Mouse (Mus musculus) gastrocnemius, adult 18-20 months (tissue): ENCODE measurements at regions not wholly inside any gene's neighbourhood (a gene's known extent, or its start where the extent isn't known, plus 50 kb on each side); places are given as distances from the start of the nearest gene placed in this dataset.

Experiments used
- DNase-seq: peaks from one replicate; pipeline ENCODE4 v3.0.0; 2021; ENCODE audit warnings: low spot score

DNA sequence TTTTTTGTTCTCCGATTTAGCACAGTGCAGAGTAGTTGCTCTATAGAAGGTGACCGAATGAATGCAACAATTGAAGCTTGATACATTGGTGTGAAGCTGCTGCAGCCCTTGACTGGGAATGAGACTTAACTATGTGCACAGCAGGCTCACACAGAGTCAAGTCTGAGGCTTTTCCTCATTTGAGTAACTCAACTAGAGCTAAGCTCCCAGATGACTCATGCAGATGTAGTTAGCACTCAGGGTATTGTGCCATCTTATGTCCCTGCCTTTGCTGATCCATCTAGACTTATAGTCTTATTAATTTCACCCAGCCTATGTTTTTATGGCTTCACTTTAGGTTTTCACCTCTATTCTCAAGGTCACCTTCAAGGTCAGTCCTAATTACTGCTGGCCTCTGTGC is 152.8 kb upstream of the Pgrmc2 start:
- no peak for DNase-seq

DNA sequence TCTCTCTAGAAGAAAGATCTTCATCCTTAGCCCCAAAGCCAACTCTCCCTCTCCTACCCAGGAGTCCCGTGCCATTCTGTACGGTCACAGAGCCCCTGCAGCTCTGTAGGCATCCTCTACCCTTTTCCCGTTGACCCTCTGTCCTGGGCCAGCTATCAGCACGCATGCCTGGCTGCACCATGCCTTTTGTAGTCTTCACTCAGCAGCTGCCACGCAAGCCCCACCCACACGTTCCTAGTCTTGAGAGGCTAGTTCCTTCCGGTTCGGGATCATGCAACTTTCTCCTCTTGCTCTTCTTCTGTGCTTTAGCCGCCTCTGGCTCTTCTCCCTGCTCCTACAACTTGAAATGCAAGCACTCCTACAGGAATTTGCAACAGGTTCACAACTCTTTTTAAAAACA is 152.1 kb upstream of the Pgrmc2 start:
- no peak for DNase-seq

- no peak for DNase-seq
Measured at GRCm38 (mm10) chr3:41234191-41234590, 151.3 kb upstream of the Pgrmc2 start.

- DNase-seq: no peak
Measured at GRCm38 (mm10) chr3:41233439-41233838, 150.6 kb upstream of the Pgrmc2 start.

GRCm38 (mm10) chr3:41230961-41231377 is 148.1 kb upstream of the Pgrmc2 start:
- no peak for DNase-seq

DNA sequence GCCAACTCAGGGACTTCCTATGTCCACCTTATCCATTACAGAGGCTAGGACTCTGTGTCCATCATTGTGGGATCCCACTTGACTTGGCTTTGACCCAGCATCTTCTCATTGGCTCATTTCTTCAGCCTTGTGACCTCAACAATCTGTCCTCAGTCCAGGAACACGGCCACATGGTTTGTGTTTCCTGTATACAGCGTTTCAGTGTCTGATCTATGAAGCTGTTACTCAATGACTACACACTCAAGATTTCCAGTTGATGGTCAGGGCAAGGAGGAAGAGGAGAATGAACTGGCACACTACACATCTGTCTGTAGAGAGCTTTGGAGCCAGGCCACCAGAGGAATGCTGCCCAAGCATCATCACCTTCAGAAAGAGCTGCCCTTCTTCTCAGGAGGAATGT is 146.6 kb upstream of the Pgrmc2 start:
- no peak for DNase-seq

DNA sequence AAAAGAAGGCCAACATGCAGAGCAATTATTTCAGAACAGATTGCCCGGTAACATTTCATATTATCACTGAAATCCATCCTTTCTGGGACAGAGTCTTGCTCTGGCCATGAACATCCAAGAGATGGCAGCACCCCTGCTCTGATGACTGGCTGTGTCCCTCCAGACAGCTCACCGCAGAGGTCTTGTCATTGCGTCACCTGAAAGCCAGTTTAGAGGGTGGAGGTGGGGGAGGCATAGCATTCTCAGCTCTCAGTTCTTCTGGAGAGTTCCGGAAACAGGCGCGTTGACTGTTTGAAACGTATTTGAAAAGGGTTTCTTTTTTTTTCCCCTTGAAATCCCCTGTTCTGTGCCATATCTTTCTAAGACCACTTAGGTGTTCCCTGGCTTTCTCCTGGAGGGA is 145.7 kb upstream of the Pgrmc2 start:
- DNase-seq: peak; percentile 59

GRCm38 (mm10) chr3:41220746-41221145 is 137.9 kb upstream of the Pgrmc2 start:
- no peak for DNase-seq

- no peak for DNase-seq
Measured at GRCm38 (mm10) chr3:41217770-41218169, 134.9 kb upstream of the Pgrmc2 start.

- peak; percentile 9 for DNase-seq
Measured at GRCm38 (mm10) chr3:41213533-41213932, 130.7 kb upstream of the Pgrmc2 start.

DNA sequence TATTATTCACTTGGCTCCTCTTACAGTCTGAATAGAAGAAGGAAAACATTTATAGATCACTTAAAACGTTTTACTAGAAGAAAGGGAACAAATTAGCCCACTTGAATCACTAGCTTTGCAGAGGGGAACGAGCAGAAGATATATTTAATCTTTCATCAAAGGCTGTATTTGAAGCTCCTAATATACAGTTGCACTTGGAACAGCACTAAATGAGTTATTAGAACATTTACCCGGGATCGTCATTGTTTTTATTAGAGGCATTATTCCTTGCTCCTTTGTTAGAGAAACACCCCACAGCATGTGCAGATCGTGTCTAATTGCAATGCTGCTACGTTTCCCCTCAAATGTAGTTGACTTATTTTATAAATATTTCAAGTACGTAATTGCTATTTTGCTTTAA is 127.5 kb upstream of the Pgrmc2 start:
- no peak for DNase-seq

GRCm38 (mm10) chr3:41202895-41203294 is 120.0 kb upstream of the Pgrmc2 start:
- no peak for DNase-seq

DNA sequence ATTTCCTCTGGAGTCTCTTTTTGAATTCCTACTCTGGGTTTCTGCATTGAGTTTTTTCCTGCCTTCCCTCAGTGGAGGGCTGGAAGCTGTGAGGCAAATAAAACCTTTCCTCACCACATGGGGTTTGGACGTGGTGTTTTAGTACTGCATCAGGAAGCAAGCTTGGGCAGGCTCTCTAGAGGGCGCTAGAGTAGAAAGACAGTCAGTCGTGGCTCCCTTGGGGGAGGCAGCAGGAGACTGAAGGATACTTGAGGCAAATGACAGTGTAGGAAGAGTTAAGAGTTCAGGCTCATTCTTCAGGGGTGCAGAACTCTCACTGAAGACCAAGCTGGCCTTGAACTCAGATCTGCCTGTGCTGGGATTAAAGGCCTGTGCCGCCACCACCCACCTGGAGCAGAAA is 118.9 kb upstream of the Pgrmc2 start:
- peak; percentile 16 for DNase-seq

- no peak for DNase-seq
Measured at GRCm38 (mm10) chr3:41200026-41200425, 117.2 kb upstream of the Pgrmc2 start.

DNA sequence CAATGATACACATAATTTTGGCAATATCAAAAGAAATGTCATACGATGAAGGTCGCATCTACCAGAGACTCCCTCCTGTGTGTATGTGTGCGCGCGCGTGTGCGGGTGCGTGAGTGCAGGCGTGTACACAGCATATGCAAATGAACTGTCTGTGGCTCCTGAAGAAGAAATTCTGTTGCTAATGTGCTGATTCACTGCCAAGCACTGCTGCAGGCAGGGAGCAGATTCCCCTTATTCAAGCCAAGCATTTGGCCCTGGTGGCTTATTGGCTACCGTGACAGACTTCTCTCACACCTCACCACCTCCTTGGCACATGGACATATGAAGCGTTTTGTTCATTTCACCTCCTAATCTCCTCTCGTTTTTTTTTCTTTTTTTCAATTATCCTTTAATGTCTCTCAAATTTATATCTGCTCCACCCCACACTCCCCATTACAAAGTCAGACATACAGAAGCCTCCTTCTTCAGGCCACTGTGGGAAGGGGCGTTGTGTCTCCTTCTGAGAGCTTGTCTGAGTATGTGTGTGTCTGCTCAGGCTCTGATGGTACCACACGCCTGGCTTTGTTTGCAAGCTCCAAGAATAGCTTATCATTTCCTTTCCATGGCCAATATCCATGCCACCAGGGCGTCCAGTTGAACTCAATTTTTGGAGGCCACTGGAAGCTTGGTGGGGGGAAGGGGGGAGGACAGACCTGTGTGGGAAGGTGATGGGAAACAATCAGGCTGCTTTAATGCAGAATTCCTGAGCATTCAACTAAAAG is 115.5 kb upstream of the Pgrmc2 start:
- no peak for DNase-seq

DNA sequence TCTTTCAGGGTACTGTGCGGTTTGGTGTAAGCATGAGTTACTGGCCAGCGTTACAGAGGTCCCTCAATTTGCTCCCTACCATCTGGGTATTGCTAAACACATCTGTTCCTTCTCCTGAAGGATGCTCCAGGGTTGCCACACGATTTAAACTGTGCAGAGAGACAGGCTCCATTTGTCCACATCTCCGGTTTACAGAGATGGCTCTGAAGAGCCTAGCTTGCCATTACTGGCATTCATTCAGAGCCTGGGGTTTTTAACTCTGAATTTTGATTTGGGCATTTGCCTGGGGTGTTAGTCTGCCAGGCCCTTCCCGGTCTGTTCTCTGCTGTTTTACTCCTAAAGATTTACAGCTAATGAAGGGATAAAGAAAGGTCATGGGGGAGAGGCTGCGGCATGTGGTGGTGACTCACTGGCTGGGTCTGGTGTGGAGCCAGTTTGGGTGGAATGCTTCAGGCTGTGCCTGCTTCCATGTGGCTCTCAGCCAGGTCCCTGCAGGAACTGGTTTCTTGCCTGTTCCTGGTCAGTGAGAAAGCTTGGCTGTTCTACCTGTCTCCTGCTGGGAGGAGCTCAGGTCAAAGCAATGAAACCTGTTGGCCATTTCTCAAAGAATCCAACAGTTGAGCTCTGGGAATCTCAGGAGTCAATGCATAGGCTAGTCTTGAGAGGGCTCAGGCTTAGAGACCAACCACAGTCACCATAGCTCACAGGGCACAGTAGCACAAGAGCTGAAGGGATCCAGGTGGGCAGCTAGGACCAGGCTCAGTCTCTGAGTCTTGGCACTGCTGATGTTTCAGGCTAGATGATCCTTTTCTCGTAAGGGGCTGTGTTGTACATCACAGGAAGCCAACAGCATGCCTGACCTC is 112.5 kb upstream of the Pgrmc2 start:
- peak; percentile 89 for DNase-seq

DNA sequence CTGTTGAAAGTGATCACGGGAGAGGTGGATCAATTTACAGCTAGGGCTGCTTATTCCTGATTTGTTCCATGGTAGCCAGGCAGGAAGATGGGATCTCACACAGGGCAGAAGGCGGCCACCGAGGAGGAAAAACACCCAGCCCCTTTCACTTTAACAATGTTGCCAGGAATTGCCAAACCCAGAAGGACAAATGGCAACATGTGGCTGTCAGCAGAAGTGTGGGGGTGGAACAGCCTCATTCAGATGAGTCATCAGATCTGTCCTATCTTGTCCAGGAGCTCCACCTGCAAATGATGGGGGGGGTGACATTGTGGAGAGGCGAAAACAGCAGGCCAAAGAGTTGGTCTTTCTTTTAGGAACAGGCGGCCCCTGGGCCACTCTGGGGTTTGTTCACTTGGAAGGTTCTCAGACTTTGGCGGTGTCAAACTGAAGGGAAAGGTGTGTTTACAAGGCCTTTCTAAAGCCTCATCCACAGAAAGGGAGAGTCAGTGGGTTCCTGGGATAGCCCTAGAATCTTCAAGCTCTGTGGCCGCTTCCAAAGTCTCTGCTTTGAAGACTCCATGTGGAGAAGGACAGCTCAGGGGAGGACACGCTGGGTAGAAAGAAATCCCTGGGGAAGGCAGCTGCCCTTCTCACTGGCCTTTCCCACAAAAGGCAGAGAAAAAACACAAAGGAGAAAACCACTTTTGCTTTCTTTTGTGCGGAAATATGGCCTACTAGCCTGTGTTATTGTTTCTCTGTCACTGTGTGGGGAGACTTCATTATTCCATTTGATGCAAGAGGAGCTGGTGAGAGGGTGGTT is 111.7 kb upstream of the Pgrmc2 start:
- peak; percentile 10 for DNase-seq

DNA sequence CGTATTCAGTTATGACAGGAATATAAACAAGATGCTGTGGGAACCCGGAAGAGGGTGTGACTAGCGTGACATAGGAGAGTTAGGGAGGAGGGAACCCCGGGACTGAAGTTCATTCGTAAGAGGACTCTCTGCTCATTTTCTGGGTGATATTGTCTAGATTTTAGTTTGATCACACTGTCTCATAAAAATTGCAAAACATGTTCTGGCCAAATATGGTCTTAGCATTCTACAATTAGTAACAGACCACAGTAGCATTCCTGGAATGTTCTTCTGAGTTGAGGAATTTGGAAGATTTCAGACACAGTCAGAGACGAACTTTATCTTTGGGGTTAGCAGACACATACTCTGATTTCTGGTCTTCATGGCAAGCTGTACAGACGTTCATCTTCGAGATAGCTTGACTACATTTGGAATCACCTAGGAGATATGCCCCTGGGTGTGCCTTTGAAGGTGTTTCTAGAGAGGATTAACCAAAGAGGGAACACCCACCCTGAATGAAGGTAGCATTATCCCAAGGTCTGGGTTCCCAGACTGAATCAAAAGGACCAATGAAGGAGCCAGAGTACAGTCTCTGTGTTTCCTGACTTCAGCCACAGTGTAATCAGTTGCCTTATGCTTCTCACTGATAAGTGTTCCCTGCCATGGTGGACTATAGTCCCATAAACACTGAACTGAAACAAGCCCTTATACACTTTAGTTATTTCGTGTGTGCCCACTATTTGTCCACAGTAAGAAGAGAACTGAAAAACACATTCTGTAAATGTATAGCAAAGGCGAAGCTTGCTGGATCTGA is 102.7 kb upstream of the Pgrmc2 start:
- no peak for DNase-seq

DNA sequence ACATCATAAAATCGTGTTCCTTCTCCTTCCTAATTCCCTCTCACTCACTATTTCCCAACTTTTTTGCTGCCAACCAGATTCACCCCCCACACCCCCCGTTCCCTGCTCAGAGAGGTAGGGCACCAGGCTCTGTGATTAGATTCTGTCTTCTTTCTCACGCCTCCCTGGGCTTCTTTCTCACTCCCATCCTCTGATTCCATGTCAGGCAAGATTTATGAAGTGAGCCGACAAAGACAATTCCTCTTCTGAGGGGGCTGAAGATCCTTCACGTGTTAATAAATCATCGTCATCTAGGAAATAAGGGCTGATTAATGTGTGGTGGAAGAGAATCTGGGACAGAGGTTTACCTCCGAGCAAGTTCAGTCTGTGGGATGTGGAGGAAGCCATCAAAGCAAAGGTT is 101.5 kb upstream of the Pgrmc2 start:
- DNase-seq: no peak

DNA sequence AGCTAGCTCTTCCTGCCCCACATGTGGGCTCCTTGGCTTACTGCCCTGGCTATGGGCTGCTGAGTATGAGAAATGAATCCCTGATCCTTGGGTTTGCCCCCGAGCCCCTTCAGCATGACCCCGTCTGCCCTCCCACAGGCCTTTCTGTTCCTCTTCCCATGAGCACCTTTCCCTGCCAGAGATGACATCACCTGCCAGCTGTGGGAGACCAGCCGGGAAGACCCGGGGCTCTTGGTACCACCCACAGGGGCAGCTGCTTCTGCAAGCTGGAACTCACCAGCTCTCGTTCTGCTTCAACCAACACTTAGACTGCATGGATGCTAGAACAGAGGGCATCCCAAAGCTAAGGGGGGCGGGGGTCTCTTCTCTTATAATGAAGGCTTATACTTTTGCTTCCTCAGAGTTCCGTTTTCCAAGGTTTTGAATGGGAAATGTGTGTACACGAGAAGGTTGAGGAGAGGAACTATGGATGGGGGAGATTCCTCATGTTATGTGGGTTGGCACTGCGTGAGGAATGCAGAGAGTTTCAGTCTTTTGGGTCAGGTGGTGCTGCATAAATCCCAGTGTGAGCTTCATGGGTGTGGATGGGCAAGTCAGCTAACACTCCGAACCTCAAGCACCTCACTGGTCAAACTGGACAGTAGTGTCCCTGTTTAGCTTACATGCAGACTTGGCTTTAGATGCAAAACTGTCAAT is 100.2 kb upstream of the Pgrmc2 start:
- peak; percentile 5 for DNase-seq
